Mouse (Mus musculus): ENCODE data around the gene Cd109. TPM values are rescaled to one million over a fixed set of nuclear protein-coding genes. Genes with fewer than 3 reads are reported as not detected.
A peak's percentile ranks its signal among the peaks of the same experiment; 100 is the strongest.

Cd109 gene
- polyA plus RNA-seq, 1 experiment from 2014 or later: 0.69 TPM

GRCm38 (mm10) chr9:78641386-78641785 is 26.0 kb downstream of the Cd109 start:
- peak; percentile 10 for DNase-seq (ENCODE audit: low spot score)

GRCm38 (mm10) chr9:78646008-78646777 is 30.8 kb downstream of the Cd109 start:
- DNase-seq (ENCODE audit: low spot score): peak; percentile 46

- no peak for DNase-seq (ENCODE audit: low spot score)
Observed at GRCm38 (mm10) chr9:78648641-78649040, 33.3 kb downstream of the Cd109 start.

GRCm38 (mm10) chr9:78649398-78649797 is 34.1 kb downstream of the Cd109 start:
- DNase-seq (ENCODE audit: low spot score): no peak

GRCm38 (mm10) chr9:78657564-78657963 is 42.2 kb downstream of the Cd109 start:
- DNase-seq (ENCODE audit: low spot score): no peak

- no peak for DNase-seq (ENCODE audit: low spot score)
Observed at GRCm38 (mm10) chr9:78671446-78671985, 56.2 kb downstream of the Cd109 start.

- peak; percentile 59 for DNase-seq (ENCODE audit: low spot score)
Observed at GRCm38 (mm10) chr9:78700691-78701090, 85.3 kb downstream of the Cd109 start.

- no peak for DNase-seq (ENCODE audit: low spot score)
Observed at GRCm38 (mm10) chr9:78702509-78703239, 87.3 kb downstream of the Cd109 start.

GRCm38 (mm10) chr9:78720888-78721798 is 105.8 kb downstream of the Cd109 start:
- peak; percentile 13 for DNase-seq (ENCODE audit: low spot score)

- no peak for DNase-seq (ENCODE audit: low spot score)
Observed at GRCm38 (mm10) chr9:78731931-78732330, 116.6 kb downstream of the Cd109 start.

- no peak for DNase-seq (ENCODE audit: low spot score)
Observed at GRCm38 (mm10) chr9:78735519-78735918, 120.2 kb downstream of the Cd109 start.

GRCm38 (mm10) chr9:78742012-78742411 is 126.7 kb downstream of the Cd109 start:
- no peak for DNase-seq (ENCODE audit: low spot score)

GRCm38 (mm10) chr9:78750246-78750645 is 134.9 kb downstream of the Cd109 start:
- no peak for DNase-seq (ENCODE audit: low spot score)

Other genes starting within 250 kb of the Cd109 start
- 0.58 and 1.0 TPM in 2 replicates for gene Dppa5a, start 247.4 kb upstream of the Cd109 start, polyA plus RNA-seq (2015; fragmentation: Nextera tagmentation; extraction: Ambion mirVana)
- 1.6 and 1.8 TPM in 2 replicates for gene Ooep, start 236.8 kb upstream of the Cd109 start, polyA plus RNA-seq (2015; fragmentation: Nextera tagmentation; extraction: Ambion mirVana)
- gene Ddx43, start 219.8 kb upstream of the Cd109 start, polyA plus RNA-seq (2015; fragmentation: Nextera tagmentation; extraction: Ambion mirVana): 0.23 TPM in 2 replicates
- 2.6 and 3.0 TPM in 2 replicates for gene Cgas, start 172.3 kb upstream of the Cd109 start, polyA plus RNA-seq (2015; fragmentation: Nextera tagmentation; extraction: Ambion mirVana)
- 22.8 and 23.4 TPM in 2 replicates for gene Mto1, start 167.3 kb upstream of the Cd109 start, polyA plus RNA-seq (2015; fragmentation: Nextera tagmentation; extraction: Ambion mirVana)
- 0.58 and 1.1 TPM in 2 replicates for gene Gm17324, start 166.8 kb upstream of the Cd109 start, polyA plus RNA-seq (2015; fragmentation: Nextera tagmentation; extraction: Ambion mirVana)
- gene Eef1a1, start 126.4 kb upstream of the Cd109 start, polyA plus RNA-seq (2015; fragmentation: Nextera tagmentation; extraction: Ambion mirVana): 3,927 and 4,011 TPM in 2 replicates
- 12.1 and 14.1 TPM in 2 replicates for gene Slc17a5, start 27.5 kb upstream of the Cd109 start, polyA plus RNA-seq (2015; fragmentation: Nextera tagmentation; extraction: Ambion mirVana)

Measured in thymus, postnatal 0 days (tissue).